Mouse (Mus musculus): ENCODE data around the gene Fhit. TPM values are rescaled to one million over a fixed set of nuclear protein-coding genes. Genes with fewer than 3 reads are reported as not detected.
"Not testable (repeated sequence)": the region's sequence is repeated elsewhere in the genome, so short reads cannot be mapped to it uniquely, and the experiment has no call there.

The Fhit gene
- polyA plus RNA-seq, 1 experiment = 3.7 TPM

DNA sequence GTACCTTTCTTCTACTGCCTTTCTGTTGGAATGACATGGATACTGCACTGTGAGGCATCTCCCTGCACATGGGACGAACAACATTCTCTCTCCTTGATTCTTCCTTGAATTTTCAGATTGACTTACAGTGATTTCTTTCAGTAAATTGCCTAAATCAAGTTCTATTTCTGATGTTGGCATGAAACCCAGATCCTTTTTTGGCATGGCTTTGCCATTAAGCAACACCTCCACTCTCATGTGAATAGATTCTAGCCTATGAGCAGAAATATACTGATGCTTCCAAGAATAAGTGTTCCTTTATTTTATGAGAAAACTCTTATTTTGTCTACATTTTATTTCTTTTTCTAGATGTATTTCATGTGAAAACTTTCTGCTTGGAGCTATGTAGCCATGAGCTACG is 383.1 kb downstream of the Fhit start:
- no peak for TF ChIP-seq CTCF (IDR thresholded peaks at IDR 0.05; ENCODE audit: extremely low read depth, insufficient read length, insufficient replicate concordance, low read depth, low read length)
- no peak for TF ChIP-seq POLR2A (IDR thresholded peaks at IDR 0.05; ENCODE audit: low read depth, low read length)
- WGBS = 70% methylated on average over 2 of the region's 2 CpGs
- Histone ChIP-seq H3K27ac (ENCODE audit: insufficient read depth, low read depth, low read length) (no peak overlapping the region), H3K27me3 (ENCODE audit: control insufficient read depth, insufficient read depth, low read length) (no peaks in the 10 kb centered on the region), H3K36me3 (ENCODE audit: control insufficient read depth, insufficient read depth, low read length) (no peaks in the 10 kb centered on the region), H3K4me1 (ENCODE audit: control insufficient read depth, insufficient read depth, insufficient read length, low read length) (no peaks in the 10 kb centered on the region), H3K4me3 (ENCODE audit: low read depth, low read length) (no peak overlapping the region)

DNA sequence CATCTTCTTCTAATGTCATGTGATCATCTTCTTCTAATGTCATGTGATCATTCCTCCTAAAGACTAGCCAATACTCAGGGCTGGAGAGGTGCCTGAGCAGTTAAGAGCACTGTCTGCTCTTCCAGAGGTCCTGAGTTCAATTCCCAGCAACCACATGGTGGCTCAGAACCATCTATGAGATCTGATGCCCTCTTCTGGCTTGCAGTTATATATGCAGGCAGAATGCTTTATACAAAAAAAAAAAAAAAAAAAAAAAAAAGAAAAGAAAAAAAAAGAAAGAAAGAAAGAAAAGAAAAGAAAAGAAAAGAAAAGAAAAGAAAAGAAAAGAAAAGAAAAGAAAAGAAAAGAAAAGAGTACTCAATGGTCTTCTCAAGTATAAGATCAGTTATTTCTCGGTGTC is 407.0 kb downstream of the Fhit start:
- H3K27me3 ChIP-seq (ENCODE audit: control insufficient read depth, insufficient read depth, low read length); H3K27ac ChIP-seq (ENCODE audit: insufficient read depth, low read depth, low read length); H3K4me3 ChIP-seq (ENCODE audit: low read depth, low read length); H3K4me1 ChIP-seq (ENCODE audit: control insufficient read depth, insufficient read depth, insufficient read length, low read length); H3K36me3 ChIP-seq (ENCODE audit: control insufficient read depth, insufficient read depth, low read length): not testable (repeated sequence)
- 95% methylated on average over 1 of the region's 1 CpGs for WGBS

DNA sequence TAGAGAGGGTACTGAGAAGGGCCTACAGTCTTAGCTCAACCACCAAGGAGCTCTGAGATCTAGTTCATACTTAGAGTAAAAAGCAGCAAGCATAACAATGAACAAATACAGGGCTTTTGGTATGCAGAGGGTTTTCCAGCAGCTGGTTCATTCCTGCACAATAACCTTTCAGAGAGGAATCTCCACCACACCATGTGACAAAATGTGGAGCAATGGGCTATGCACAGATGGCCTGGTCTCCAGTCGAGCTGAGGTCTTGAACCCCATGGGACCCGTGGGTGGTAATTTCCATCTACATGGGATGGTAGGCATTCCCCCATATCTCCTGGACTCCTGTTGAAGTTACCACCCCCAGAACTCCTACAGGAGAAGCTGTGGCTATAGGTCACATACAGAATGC is 423.8 kb downstream of the Fhit start:
- 67% methylated on average over 2 of the region's 2 CpGs for WGBS
- TF ChIP-seq CTCF (IDR thresholded peaks at IDR 0.05; ENCODE audit: extremely low read depth, insufficient read length, insufficient replicate concordance, low read depth, low read length) = no peak
- no peak for TF ChIP-seq POLR2A (IDR thresholded peaks at IDR 0.05; ENCODE audit: low read depth, low read length)
- Histone ChIP-seq H3K27me3 (ENCODE audit: control insufficient read depth, insufficient read depth, low read length) (no peaks in the 10 kb centered on the region), H3K27ac (ENCODE audit: insufficient read depth, low read depth, low read length) (no peak overlapping the region), H3K4me1 (ENCODE audit: control insufficient read depth, insufficient read depth, insufficient read length, low read length) (no peaks in the 10 kb centered on the region), H3K36me3 (ENCODE audit: control insufficient read depth, insufficient read depth, low read length) (no peaks in the 10 kb centered on the region), H3K4me3 (ENCODE audit: low read depth, low read length) (no peak overlapping the region)

DNA sequence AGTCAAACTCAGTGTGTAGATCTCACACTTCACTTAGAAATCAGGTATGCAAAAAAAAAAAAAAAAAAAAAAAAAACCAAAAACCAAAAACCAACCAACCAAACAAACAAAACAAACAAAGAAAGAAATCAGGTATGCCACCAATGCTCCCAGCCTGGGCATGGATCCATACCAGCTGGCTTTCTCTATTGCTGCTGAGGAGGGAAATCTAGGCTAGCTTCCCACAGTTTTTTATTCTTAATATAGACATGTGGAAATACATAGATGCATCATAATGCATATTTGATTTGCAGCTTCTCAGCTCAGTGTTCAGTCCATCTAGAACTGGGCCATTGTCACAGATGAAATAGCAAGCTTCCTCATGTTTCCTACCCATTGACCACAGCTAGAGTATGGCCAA is 439.3 kb downstream of the Fhit start:
- Histone ChIP-seq H3K4me1 (ENCODE audit: control insufficient read depth, insufficient read depth, insufficient read length, low read length) (no peaks in the 10 kb centered on the region), H3K27me3 (ENCODE audit: control insufficient read depth, insufficient read depth, low read length) (no peaks in the 10 kb centered on the region), H3K4me3 (ENCODE audit: low read depth, low read length) (no peak overlapping the region), H3K27ac (ENCODE audit: insufficient read depth, low read depth, low read length) (no peak overlapping the region), H3K36me3 (ENCODE audit: control insufficient read depth, insufficient read depth, low read length) (no peaks in the 10 kb centered on the region)
- TF ChIP-seq CTCF (IDR thresholded peaks at IDR 0.05; ENCODE audit: extremely low read depth, insufficient read length, insufficient replicate concordance, low read depth, low read length) (no peak), POLR2A (IDR thresholded peaks at IDR 0.05; ENCODE audit: low read depth, low read length) (no peak)

DNA sequence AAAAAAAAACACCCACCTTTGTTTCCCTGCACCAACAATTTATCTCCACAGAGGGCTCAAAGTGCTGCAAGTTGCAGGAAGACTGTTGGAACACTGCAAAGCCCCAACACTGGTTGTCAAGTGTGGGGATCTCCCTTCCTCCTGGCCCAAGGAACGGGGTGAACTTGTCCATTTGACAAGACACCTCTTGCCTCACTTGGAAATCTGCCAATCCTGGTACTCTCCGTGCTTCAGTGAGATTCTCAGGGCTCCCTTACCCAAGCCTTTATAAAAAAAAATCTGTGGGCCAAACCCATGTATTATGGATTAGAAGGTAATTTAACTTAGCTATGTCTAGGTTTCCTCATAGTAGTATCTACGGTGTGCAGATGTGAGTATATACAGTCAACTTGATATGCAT is 448.9 kb downstream of the Fhit start:
- H3K4me3 ChIP-seq (ENCODE audit: low read depth, low read length) = no peak overlapping the region
- no peaks in the 10 kb centered on the region for H3K36me3 ChIP-seq (ENCODE audit: control insufficient read depth, insufficient read depth, low read length)
- TF ChIP-seq CTCF (IDR thresholded peaks at IDR 0.05; ENCODE audit: extremely low read depth, insufficient read length, insufficient replicate concordance, low read depth, low read length) (no peak), POLR2A (IDR thresholded peaks at IDR 0.05; ENCODE audit: low read depth, low read length) (no peak)
- H3K27ac ChIP-seq (ENCODE audit: insufficient read depth, low read depth, low read length) = no peak overlapping the region
- WGBS = 42% methylated on average over 3 of the region's 3 CpGs
- no peaks in the 10 kb centered on the region for H3K27me3 ChIP-seq (ENCODE audit: control insufficient read depth, insufficient read depth, low read length)
- H3K4me1 ChIP-seq (ENCODE audit: control insufficient read depth, insufficient read depth, insufficient read length, low read length) = no peaks in the 10 kb centered on the region

DNA sequence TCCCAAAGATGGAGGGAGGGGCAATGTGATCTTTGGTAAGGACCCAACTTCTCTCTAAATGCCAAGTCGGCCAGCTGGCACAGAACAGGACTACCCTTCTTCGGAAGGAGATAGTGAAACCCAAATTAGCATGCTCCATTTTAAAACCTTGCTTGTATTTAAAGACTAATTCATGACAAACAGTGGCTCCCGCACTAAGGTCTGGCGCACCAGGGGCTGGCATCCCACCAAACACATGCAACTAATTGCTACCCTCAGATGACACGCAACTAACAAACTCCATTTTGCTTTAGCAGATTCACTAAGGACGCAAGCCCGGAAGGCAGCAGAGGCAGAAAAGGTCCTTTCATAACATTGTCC is 449.3 kb downstream of the Fhit start:
- Histone ChIP-seq H3K27me3 (ENCODE audit: control insufficient read depth, insufficient read depth, low read length) (no peaks in the 10 kb centered on the region), H3K4me3 (ENCODE audit: low read depth, low read length) (no peak overlapping the region), H3K4me1 (ENCODE audit: control insufficient read depth, insufficient read depth, insufficient read length, low read length) (no peaks in the 10 kb centered on the region), H3K36me3 (ENCODE audit: control insufficient read depth, insufficient read depth, low read length) (no peaks in the 10 kb centered on the region), H3K27ac (ENCODE audit: insufficient read depth, low read depth, low read length) (no peak overlapping the region)
- TF ChIP-seq POLR2A (IDR thresholded peaks at IDR 0.05; ENCODE audit: low read depth, low read length) (no peak), CTCF (IDR thresholded peaks at IDR 0.05; ENCODE audit: extremely low read depth, insufficient read length, insufficient replicate concordance, low read depth, low read length) (no peak)
- WGBS = 91% methylated on average over 7 of the region's 7 CpGs

DNA sequence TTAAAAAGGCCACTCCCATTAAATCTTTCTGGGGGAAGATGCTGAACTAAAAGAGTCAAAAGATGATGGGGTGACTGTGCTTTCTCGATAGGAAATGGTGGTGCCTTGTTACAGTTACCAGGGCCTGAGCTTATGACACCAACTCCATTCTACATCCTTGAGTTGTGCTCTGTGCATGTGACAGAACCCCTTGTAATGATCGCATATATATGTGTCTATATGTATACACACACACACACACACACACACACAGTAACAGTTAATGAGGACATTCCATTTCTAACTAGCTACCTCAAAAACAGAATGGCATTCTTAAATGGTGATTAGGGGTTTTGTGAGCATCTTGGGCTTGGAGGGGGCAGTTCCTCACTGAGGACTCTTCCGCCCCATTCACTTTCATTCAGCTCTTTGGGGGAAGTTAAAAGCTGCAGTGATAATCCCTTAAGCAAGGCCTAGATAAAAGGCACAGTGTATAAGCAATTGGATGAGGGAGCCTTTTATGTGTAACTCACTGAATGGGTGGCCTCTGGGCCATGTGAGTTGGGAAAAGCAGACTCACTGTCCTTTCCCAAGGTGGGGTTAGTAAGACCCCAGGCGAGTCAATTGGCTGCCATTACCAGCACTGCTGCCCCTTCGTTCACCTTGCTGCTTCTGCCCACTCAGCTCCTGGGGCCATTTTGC is 449.9 kb downstream of the Fhit start:
- Histone ChIP-seq H3K27me3 (ENCODE audit: control insufficient read depth, insufficient read depth, low read length) (no peaks in the 10 kb centered on the region), H3K27ac (ENCODE audit: insufficient read depth, low read depth, low read length) (no peak overlapping the region), H3K4me3 (ENCODE audit: low read depth, low read length) (no peak overlapping the region), H3K36me3 (ENCODE audit: control insufficient read depth, insufficient read depth, low read length) (no peaks in the 10 kb centered on the region), H3K4me1 (ENCODE audit: control insufficient read depth, insufficient read depth, insufficient read length, low read length) (no peaks in the 10 kb centered on the region)
- 90% methylated on average over 5 of the region's 5 CpGs for WGBS
- no peak for TF ChIP-seq CTCF (IDR thresholded peaks at IDR 0.05; ENCODE audit: extremely low read depth, insufficient read length, insufficient replicate concordance, low read depth, low read length)
- no peak for TF ChIP-seq POLR2A (IDR thresholded peaks at IDR 0.05; ENCODE audit: low read depth, low read length)

Data from small intestine, adult 2 months (tissue).